8 mouse cellular contexts compared by ENCODE assay signal in the genomic region with DNA sequence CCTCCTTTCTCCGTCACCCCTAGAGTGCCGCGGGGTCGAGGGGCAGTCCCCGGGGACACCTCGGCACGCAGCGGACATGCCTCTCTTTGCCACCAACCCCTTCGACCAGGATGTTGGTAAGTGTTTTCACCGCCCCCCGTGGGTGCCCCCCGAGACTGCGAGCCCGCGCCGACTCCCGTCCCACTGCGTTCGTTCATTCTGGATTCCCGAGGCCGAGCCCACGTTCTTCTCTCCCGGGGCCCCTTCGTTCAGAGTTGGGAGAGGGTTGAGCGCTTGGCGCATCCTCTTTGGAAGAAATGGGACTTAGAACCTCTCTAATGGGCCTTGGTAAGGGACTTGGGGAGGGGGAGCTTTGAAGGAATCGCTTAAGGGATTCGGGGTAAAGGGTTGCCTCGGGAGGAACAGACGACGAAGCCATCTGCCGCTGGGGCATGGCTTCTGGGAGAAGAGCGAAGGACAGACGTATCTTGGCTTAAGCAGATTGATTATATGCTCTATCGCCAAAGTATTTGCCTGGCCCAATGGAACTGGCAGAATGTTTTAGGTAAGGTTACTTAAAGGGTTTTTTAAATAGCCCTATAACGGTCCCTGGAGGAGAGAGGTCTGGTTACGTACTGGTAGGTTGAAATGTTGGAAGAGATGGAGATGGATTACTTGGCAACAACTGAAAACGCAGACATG. TPM values are rescaled to one million over a fixed set of nuclear protein-coding genes. Genes with fewer than 3 reads are reported as not detected.
A peak's percentile ranks its signal among the peaks of the same experiment; 100 is the strongest.
DNase-seq lines count a peak whose midpoint lies in the region; ATAC-seq and TF ChIP-seq lines count a peak whose summit lies in the region.

No protein-coding gene starts in this region.

- peaks cover 17% of the 10 kb centered on the region for H3K4me1 ChIP-seq in kidney, embryonic 16.5 days (ENCODE audit: insufficient read depth, low read length)
- H3K4me1 ChIP-seq in bone marrow macrophage, adult 2 months (ENCODE audit: control insufficient read depth, insufficient read depth, low read length): peaks cover 2% of the 10 kb centered on the region; the same call in 1 of the 2 replicates
- H3K4me1 ChIP-seq in hindbrain, embryonic 11.5 days (replicated peaks; ENCODE audit: control insufficient read depth, insufficient read depth, low read length): no peaks in the 10 kb centered on the region

- no peak for DNase-seq in kidney, adult 11 months
- no peak for DNase-seq in hindbrain, embryonic 11.5 days (ENCODE audit: low spot score)
- no peak for DNase-seq in thymus, postnatal 4 days
- no peak for DNase-seq in urinary bladder, postnatal 10 days (ENCODE audit: low spot score)
- no peak for DNase-seq in kidney, adult 8-10 months

- peak overlapping the region; percentile 99 for H3K27ac ChIP-seq in kidney, embryonic 16.5 days (ENCODE audit: low read length)
- H3K27ac ChIP-seq in bone marrow macrophage, adult 2 months (ENCODE audit: insufficient read depth, low read depth, low read length): peak overlapping the region; percentile 97
- H3K27ac ChIP-seq in hindbrain, embryonic 11.5 days (ENCODE audit: low read depth, low read length): peak overlapping the region; percentile 86

- TF ChIP-seq POLR2A in bone marrow macrophage, adult 2 months (IDR thresholded peaks at IDR 0.05; ENCODE audit: borderline replicate concordance, low read depth, low read length): no peak

- WGBS in kidney, embryonic 16.5 days: under 1% methylated on average over 34 of the region's 38 CpGs
- under 1% methylated on average over 38 of the region's 38 CpGs for WGBS in hindbrain, embryonic 11.5 days

- no peak for TF ChIP-seq CTCF in bone marrow macrophage, adult 2 months (IDR thresholded peaks at IDR 0.05; ENCODE audit: low read depth, low read length)

- H3K9me3 ChIP-seq in kidney, embryonic 16.5 days (ENCODE audit: low read length): no peaks in the 10 kb centered on the region
- no peaks in the 10 kb centered on the region for H3K9me3 ChIP-seq in hindbrain, embryonic 11.5 days (ENCODE audit: control insufficient read depth, low read length)

- peak overlapping the region; percentile 95 for H3K4me3 ChIP-seq in kidney, embryonic 16.5 days (ENCODE audit: low read length)
- peak overlapping the region; percentile 74 for H3K4me3 ChIP-seq in bone marrow macrophage, adult 2 months (ENCODE audit: insufficient read depth, low read length)
- H3K4me3 ChIP-seq in hindbrain, embryonic 11.5 days (ENCODE audit: low read depth, low read length): peak overlapping the region; percentile 91

- H3K36me3 ChIP-seq in kidney, embryonic 16.5 days (ENCODE audit: insufficient read depth, low read length): no peaks in the 10 kb centered on the region
- no peaks in the 10 kb centered on the region for H3K36me3 ChIP-seq in hindbrain, embryonic 11.5 days (ENCODE audit: control insufficient read depth, insufficient read depth, low read length)

- peak overlapping the region; percentile 87 for H3K4me2 ChIP-seq in kidney, embryonic 16.5 days (replicated peaks; ENCODE audit: low read depth, low read length)
- H3K4me2 ChIP-seq in hindbrain, embryonic 11.5 days (replicated peaks; ENCODE audit: low read depth, low read length): peak overlapping the region; percentile 70

- peak overlapping the region; percentile 97 for H3K9ac ChIP-seq in kidney, embryonic 16.5 days (replicated peaks; ENCODE audit: low read length)
- peak overlapping the region; percentile 89 for H3K9ac ChIP-seq in hindbrain, embryonic 11.5 days (ENCODE audit: low read depth, low read length)

- no peak for ATAC-seq in kidney, embryonic 16.5 days (ENCODE audit: low FRiP score, low TSS enrichment)
- ATAC-seq in hindbrain, embryonic 11.5 days (ENCODE audit: low FRiP score): peak; percentile 44; the same call in 1 of the 2 replicates
- peak; percentile 2; the same call in 1 of the 2 replicates for ATAC-seq in megakaryocyte, adult 5-6 weeks (ENCODE audit: poor library complexity, severe bottlenecking)

- no peaks in the 10 kb centered on the region for H3K27me3 ChIP-seq in kidney, embryonic 16.5 days (ENCODE audit: insufficient read depth, low read length)
- H3K27me3 ChIP-seq in hindbrain, embryonic 11.5 days (ENCODE audit: control insufficient read depth, insufficient read depth, low read length): no peaks in the 10 kb centered on the region

RNA-seq across cellular contexts. Expression of a gene that starts 0.5 kb away (rescaled TPM):
- polyA plus RNA-seq in kidney, embryonic 16.5 days (2015; fragmentation: Nextera tagmentation; extraction: Ambion mirVana): 66.4 and 73.6 TPM in 2 replicates
- polyA plus RNA-seq in bone marrow macrophage, adult 2 months (2012; ENCODE audit: insufficient read depth, insufficient read length, missing spikeins): 31.6 and 38.4 TPM in 2 replicates
- polyA plus RNA-seq in hindbrain, embryonic 11.5 days (2014; fragmentation: Nextera tagmentation; extraction: Ambion mirVana): 116 TPM in 2 replicates
- total RNA-seq in megakaryocyte, adult 5-6 weeks (2015): 23.8 and 30.0 TPM in 2 replicates
- 20.4 and 26.6 TPM in 2 replicates for total RNA-seq in megakaryocyte, adult 5-6 weeks (2017)

RNA-seq across cellular contexts. Expression of a gene that starts 18.4 kb away (rescaled TPM):
- 50.3 and 61.4 TPM in 2 replicates for polyA plus RNA-seq in kidney, embryonic 16.5 days (2015; fragmentation: Nextera tagmentation; extraction: Ambion mirVana)
- polyA plus RNA-seq in bone marrow macrophage, adult 2 months (2012; ENCODE audit: insufficient read depth, insufficient read length, missing spikeins): 2.7 and 4.8 TPM in 2 replicates
- 50.2 and 50.9 TPM in 2 replicates for polyA plus RNA-seq in hindbrain, embryonic 11.5 days (2014; fragmentation: Nextera tagmentation; extraction: Ambion mirVana)
- total RNA-seq in megakaryocyte, adult 5-6 weeks (2015): 16.1 and 19.9 TPM in 2 replicates
- 24.2 and 32.9 TPM in 2 replicates for total RNA-seq in megakaryocyte, adult 5-6 weeks (2017)
